8 mouse cellular contexts compared by ENCODE assay signal in genomic region chr10:80260642-80261584, GRCm38 (mm10). TPM values are rescaled to one million over a fixed set of nuclear protein-coding genes. Genes with fewer than 3 reads are reported as not detected.
DNase-seq lines count a peak whose midpoint lies in the region; ATAC-seq lines count a peak whose summit lies in the region.

TSS of gene Gamt (minus strand) at chr10:80261012.
TSS of gene Dazap1 (plus strand) at chr10:80261486.

- H3K27me3 ChIP-seq in intestine, embryonic 14.5 days (replicated peaks; ENCODE audit: control insufficient read depth, insufficient read depth, low read length): no peaks in the 10 kb centered on the region

- peaks cover 30% of the 10 kb centered on the region for H3K36me3 ChIP-seq in intestine, embryonic 14.5 days (ENCODE audit: control insufficient read depth, insufficient read depth, low read length)

- peak within 1 kb of the TSS; percentile 99 for H3K27ac ChIP-seq in intestine, embryonic 14.5 days (ENCODE audit: low read depth)

- H3K9ac ChIP-seq in intestine, embryonic 14.5 days (ENCODE audit: low read length): peak within 1 kb of the TSS; percentile 68

- H3K4me3 ChIP-seq in intestine, embryonic 14.5 days (ENCODE audit: low read depth, low read length): peak within 1 kb of the TSS; percentile 63

- H3K4me2 ChIP-seq in intestine, embryonic 14.5 days (ENCODE audit: low read length): peak within 1 kb of the TSS; percentile 91

- ATAC-seq in intestine, embryonic 14.5 days (replicated peaks; ENCODE audit: low FRiP score, low TSS enrichment, low read depth): peak; percentile 91

- H3K4me1 ChIP-seq in intestine, embryonic 14.5 days (replicated peaks; ENCODE audit: control insufficient read depth, insufficient read depth, low read length): peaks cover 26% of the 10 kb centered on the region

- intact Hi-C loops in left cerebral cortex, postnatal 14 days (cut with DNase I): no loop called here

- under 1% methylated on average over 45 of the region's 49 CpGs for WGBS in intestine, embryonic 14.5 days

- H3K9me3 ChIP-seq in intestine, embryonic 14.5 days (ENCODE audit: control insufficient read depth, low read length): no peaks in the 10 kb centered on the region

- DNase-seq in adrenal gland, adult 18-20 months (ENCODE audit: low spot score in 2 of 2): peak; percentile 97
- peak; percentile 97 for DNase-seq in embryo, embryonic 11 days
- peak; percentile 98 for DNase-seq in gastrocnemius, postnatal 25 days
- peak; percentile 99 for DNase-seq in intestine, embryonic 14.5 days (ENCODE audit: low spot score)
- DNase-seq in left cerebral cortex, postnatal 14 days (ENCODE audit: low spot score in 2 of 2): peak; percentile 83 to 88
- peak; percentile 94 for DNase-seq in mesoderm, embryonic 11.5 days (ENCODE audit: low read depth, low spot score)
- peak; percentile 86 to 89 for DNase-seq in right cerebral cortex, postnatal 36 days (ENCODE audit: low spot score in 2 of 2)
- peak; percentile 100 for DNase-seq in yolk sac, embryonic 10.5 days (ENCODE audit: low spot score)

RNA-seq across cellular contexts. Expression of gene Gamt, which starts in this region (rescaled TPM):
- 100 to 1,000 TPM; 146 to 236 TPM for total RNA-seq in adrenal gland, adult 18-20 months (2021)
- total RNA-seq in gastrocnemius, postnatal 25 days (2021): 10 to 100 TPM; 50.9 to 53.1 TPM
- polyA plus RNA-seq in intestine, embryonic 14.5 days (2014; fragmentation: Nextera tagmentation; extraction: Ambion mirVana): 34.1 and 61.2 TPM in 2 replicates
- total RNA-seq in left cerebral cortex, postnatal 14 days (2021): 10 to 100 TPM; 20.7 to 29.7 TPM

RNA-seq across cellular contexts. Expression of gene Dazap1, which starts in this region (rescaled TPM):
- 100 to 1,000 TPM in 1 of 2 experiments, 10 to 100 TPM in 1; 90.2 to 100 TPM for total RNA-seq in adrenal gland, adult 18-20 months (2021)
- 10 to 100 TPM; 40.1 to 43.6 TPM for total RNA-seq in gastrocnemius, postnatal 25 days (2021)
- polyA plus RNA-seq in intestine, embryonic 14.5 days (2014; fragmentation: Nextera tagmentation; extraction: Ambion mirVana): 42.3 and 45.7 TPM in 2 replicates
- total RNA-seq in left cerebral cortex, postnatal 14 days (2021): 10 to 100 TPM; 84.3 to 84.9 TPM

Comparison
In these comparisons a context has a peak if more than half of its experiments do, and no peak if none do; other contexts are left out.
1. Peak in every context shown above with its lines: DNase-seq, ATAC-seq, H3K4me3 ChIP-seq and H3K27ac ChIP-seq.